Mouse (Mus musculus) G1E (cell line): ENCODE measurements at regions not wholly inside any gene's neighbourhood (a gene's known extent, or its start where the extent isn't known, plus 50 kb on each side); places are given as distances from the start of the nearest gene placed in this dataset.

Experiments
- CTCF ChIP-seq: IDR thresholded peaks from 2 replicates; pipeline ENCODE4 v1.5.1; 2012; ENCODE audit warnings: low read depth, low read length, inconsistent platforms, mixed read lengths
- GATA1 ChIP-seq: IDR thresholded peaks from 2 replicates; pipeline ENCODE4 v1.6.1; 2012; ENCODE audit warnings: borderline replicate concordance, low read length, inconsistent platforms, mixed read lengths

DNA sequence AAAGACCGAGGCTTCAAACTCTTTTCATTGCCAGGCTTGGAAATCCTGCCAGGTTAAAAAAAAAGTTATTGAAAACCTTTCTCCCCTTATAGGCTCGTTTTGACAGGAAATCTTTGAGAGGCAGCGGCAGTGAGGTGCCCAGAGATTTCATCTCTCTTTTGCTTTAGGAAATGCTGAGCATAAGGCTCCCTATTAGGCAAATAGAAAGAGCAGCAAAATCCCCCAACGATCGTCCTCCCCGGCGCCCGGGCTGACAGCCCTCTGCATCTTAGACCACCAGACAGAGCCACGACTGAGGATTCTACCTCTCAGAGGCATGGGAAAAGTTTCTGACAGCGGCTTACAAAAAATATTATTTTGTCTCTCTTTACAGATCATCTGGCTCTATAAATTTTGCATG, 999.5 kb downstream of the Adgrl2 start:
- TF ChIP-seq GATA1 = no peak
- no peak for TF ChIP-seq CTCF
